Mouse (Mus musculus) lung, postnatal 0 days (tissue): ENCODE measurements around the gene Cdk19.

Experiments used
- CTCF ChIP-seq: IDR thresholded peaks from 2 replicates; pipeline ENCODE4 v1.5.1; 2016; ENCODE audit warnings: antibody characterized with exemption, mild to moderate bottlenecking
- EP300 ChIP-seq: IDR thresholded peaks from 2 replicates; pipeline ENCODE4 v1.6.1; 2016; ENCODE audit warnings: antibody characterized with exemption, mild to moderate bottlenecking, control low read depth

- no peak for TF ChIP-seq CTCF
- TF ChIP-seq EP300 = no peak
Measured at GRCm38 (mm10) chr10:40527573-40527972, 188.2 kb downstream of the Cdk19 start.
